Mouse (Mus musculus) thymus, adult 2 months (tissue): ENCODE results near the gene Ngfr. TPM values are rescaled to one million over a fixed set of nuclear protein-coding genes. Genes with fewer than 3 reads are reported as not detected.

Experiments used
- DNase-seq: peaks from one replicate; pipeline ENCODE4 v3.0.0; 2021
- H3K27ac ChIP-seq: fragments of 200-500 bp; 2 replicates; pipeline ENCODE4 v1.5.1; 2012; ENCODE audit warnings: low read length, control low read depth; ENCODE audit not compliant: control insufficient read depth, insufficient read depth
- H3K27me3 ChIP-seq: fragments of 200-500 bp; 2 replicates; pipeline ENCODE4 v1.6.1; 2012; ENCODE audit warnings: mild to moderate bottlenecking, low read length, moderate library complexity, mixed read lengths; ENCODE audit not compliant: control insufficient read depth, insufficient read depth
- H3K36me3 ChIP-seq: fragments of 200-500 bp; 2 replicates; pipeline ENCODE4 v1.6.1; 2012; ENCODE audit warnings: mild to moderate bottlenecking, low read length, moderate library complexity; ENCODE audit not compliant: control insufficient read depth, insufficient read depth
- H3K4me1 ChIP-seq: fragments of 200-500 bp; replicated peaks from 2 replicates; pipeline ENCODE4 v1.6.1; 2012; ENCODE audit warnings: low read length; ENCODE audit not compliant: control insufficient read depth, insufficient read depth
- H3K4me3 ChIP-seq: fragments of 200-500 bp; 2 replicates; pipeline ENCODE4 v1.5.1; 2012; ENCODE audit warnings: mild to moderate bottlenecking, low read length, control low read depth, moderate library complexity; ENCODE audit not compliant: control insufficient read depth, insufficient read depth
- CTCF ChIP-seq: fragments of 200-500 bp; IDR thresholded peaks from 2 replicates; pipeline ENCODE4 v1.5.1; 2012; ENCODE audit warnings: mild to moderate bottlenecking, control low read depth, low read length, moderate library complexity, borderline replicate concordance; ENCODE audit not compliant: control insufficient read depth, poor library complexity, insufficient read depth; ENCODE audit errors: extremely low read depth
- POLR2A ChIP-seq: fragments of 200-500 bp; IDR thresholded peaks from 2 replicates; pipeline ENCODE4 v1.6.1; 2012; ENCODE audit warnings: mild to moderate bottlenecking, low read length, control low read depth, moderate library complexity; ENCODE audit not compliant: control insufficient read depth, poor library complexity, insufficient read depth; ENCODE audit errors: extremely low read depth
- WGBS: fragments of 180-500 bp; shearing (Covaris S2); methylation state at CpG from one replicate; pipeline ENCODE4 v1.1.7; 2018; 5-methylcytosine and 5-hydroxymethylcytosine counted together
- polyA plus RNA-seq: library from polyadenylated mRNA; depleted of rRNA; stranded (reverse); fragments of >200 nt; gene quantifications from 2 replicates; pipeline ENCODE4 v1.2.3, GENCODE M21; 2012

Gene Ngfr
- polyA plus RNA-seq, 1 experiment: 6.4 TPM

- 61% methylated on average over 3 of the region's 3 CpGs for WGBS
Observed at GRCm38 (mm10) chr11:95560773-95561172, 26.8 kb downstream of the Ngfr start.

GRCm38 (mm10) chr11:95559761-95560160 is 27.8 kb downstream of the Ngfr start:
- 93% methylated on average over 2 of the region's 2 CpGs for WGBS
- Histone ChIP-seq H3K27me3 (no peaks in the 10 kb centered on the region), H3K4me3 (no peak overlapping the region), H3K4me1 (no peaks in the 10 kb centered on the region), H3K36me3 (no peaks in the 10 kb centered on the region), H3K27ac (no peak overlapping the region)
- TF ChIP-seq CTCF (no peak), POLR2A (no peak)
- no peak for DNase-seq

More at GRCm38 (mm10) chr11:95560773-95561172, 26.8 kb downstream of the Ngfr start:
- Histone ChIP-seq H3K27ac (no peak overlapping the region), H3K36me3 (no peaks in the 10 kb centered on the region), H3K27me3 (no peaks in the 10 kb centered on the region), H3K4me3 (no peak overlapping the region), H3K4me1 (no peaks in the 10 kb centered on the region)
- no peak for DNase-seq
- no peak for TF ChIP-seq POLR2A
- no peak for TF ChIP-seq CTCF

GRCm38 (mm10) chr11:95557719-95558118 is 29.8 kb downstream of the Ngfr start:
- Histone ChIP-seq H3K27me3 (no peaks in the 10 kb centered on the region), H3K36me3 (no peaks in the 10 kb centered on the region), H3K4me3 (no peak overlapping the region), H3K27ac (no peak overlapping the region), H3K4me1 (no peaks in the 10 kb centered on the region)
- TF ChIP-seq POLR2A (no peak), CTCF (no peak)
- WGBS: 86% methylated on average over 6 of the region's 6 CpGs
- no peak for DNase-seq

GRCm38 (mm10) chr11:95557032-95557431 is 30.5 kb downstream of the Ngfr start:
- TF ChIP-seq CTCF (no peak), POLR2A (no peak)
- no peak overlapping the region for H3K27ac ChIP-seq
- no peaks in the 10 kb centered on the region for H3K27me3 ChIP-seq
- no peaks in the 10 kb centered on the region for H3K4me1 ChIP-seq
- H3K36me3 ChIP-seq: no peaks in the 10 kb centered on the region
- 64% methylated on average over 6 of the region's 6 CpGs for WGBS
- no peak overlapping the region for H3K4me3 ChIP-seq
- DNase-seq: no peak

GRCm38 (mm10) chr11:95555279-95555678 is 32.3 kb downstream of the Ngfr start:
- TF ChIP-seq CTCF (no peak), POLR2A (no peak)
- H3K27me3 ChIP-seq: no peaks in the 10 kb centered on the region
- WGBS: 75% methylated on average over 8 of the region's 8 CpGs
- no peak overlapping the region for H3K4me3 ChIP-seq
- H3K27ac ChIP-seq: no peak overlapping the region
- no peak for DNase-seq
- no peaks in the 10 kb centered on the region for H3K36me3 ChIP-seq
- H3K4me1 ChIP-seq: no peaks in the 10 kb centered on the region

GRCm38 (mm10) chr11:95550301-95551021 is 37.1 kb downstream of the Ngfr start:
- Histone ChIP-seq H3K4me1 (no peaks in the 10 kb centered on the region), H3K36me3 (no peaks in the 10 kb centered on the region)

GRCm38 (mm10) chr11:95546021-95546782 is 41.3 kb downstream of the Ngfr start:
- no peak overlapping the region for H3K27ac ChIP-seq
- H3K36me3 ChIP-seq: no peaks in the 10 kb centered on the region
- no peak overlapping the region for H3K4me3 ChIP-seq
- no peak for DNase-seq
- 0 out of 2 replicates have a peak, but pooled peaks cover 2% of the 10 kb centered on the region for H3K4me1 ChIP-seq
- TF ChIP-seq POLR2A: no peak
- TF ChIP-seq CTCF: no peak
- H3K27me3 ChIP-seq: no peaks in the 10 kb centered on the region
- 85% methylated on average over 10 of the region's 10 CpGs for WGBS

More at GRCm38 (mm10) chr11:95550301-95551021, 37.1 kb downstream of the Ngfr start:
- Histone ChIP-seq H3K4me3 (no peak overlapping the region), H3K27me3 (no peaks in the 10 kb centered on the region), H3K27ac (no peak overlapping the region)
- WGBS: 91% methylated on average over 12 of the region's 12 CpGs
- TF ChIP-seq CTCF (no peak), POLR2A (no peak)
- DNase-seq: no peak
